Mouse (Mus musculus): Measurements from ENCODE around the gene Epha4. TPM values are rescaled to one million over a fixed set of nuclear protein-coding genes. Genes with fewer than 3 reads are reported as not detected.

Epha4 gene
- polyA plus RNA-seq, 2 experiments from 2014 or later = 0.07 TPM; not detected in 1

- no peak for ATAC-seq
Observed at GRCm38 (mm10) chr1:77512059-77512407, 2.9 kb downstream of the Epha4 start.

GRCm38 (mm10) chr1:77511372-77512058 lies 3.4 kb downstream of the Epha4 start:
- no peak for ATAC-seq

GRCm38 (mm10) chr1:77510623-77511022 lies 4.3 kb downstream of the Epha4 start:
- no peak for ATAC-seq

- ATAC-seq = no peak
Observed at GRCm38 (mm10) chr1:77506856-77507200, 8.1 kb downstream of the Epha4 start.

- no peak for ATAC-seq
Observed at GRCm38 (mm10) chr1:77506038-77506855, 8.6 kb downstream of the Epha4 start.

- no peak for ATAC-seq
Observed at GRCm38 (mm10) chr1:77505263-77505662, 9.6 kb downstream of the Epha4 start.

- ATAC-seq = no peak
Observed at GRCm38 (mm10) chr1:77504813-77505212, 10.1 kb downstream of the Epha4 start.

- ATAC-seq = no peak
Observed at GRCm38 (mm10) chr1:77503711-77504181, 11.1 kb downstream of the Epha4 start.

GRCm38 (mm10) chr1:77502554-77503119 lies 12.3 kb downstream of the Epha4 start:
- ATAC-seq = no peak

- ATAC-seq = no peak
Observed at GRCm38 (mm10) chr1:77501363-77501933, 13.4 kb downstream of the Epha4 start.

GRCm38 (mm10) chr1:77497506-77497905 lies 17.4 kb downstream of the Epha4 start:
- ATAC-seq = no peak

- ATAC-seq = no peak
Observed at GRCm38 (mm10) chr1:77496468-77497181, 18.3 kb downstream of the Epha4 start.

- ATAC-seq = no peak
Observed at GRCm38 (mm10) chr1:77495790-77496158, 19.1 kb downstream of the Epha4 start.

GRCm38 (mm10) chr1:77495030-77495789 lies 19.7 kb downstream of the Epha4 start:
- no peak for ATAC-seq

GRCm38 (mm10) chr1:77493841-77494635 lies 20.9 kb downstream of the Epha4 start:
- no peak for ATAC-seq

GRCm38 (mm10) chr1:77490166-77490565 lies 24.7 kb downstream of the Epha4 start:
- no peak for ATAC-seq

GRCm38 (mm10) chr1:77489387-77489786 lies 25.5 kb downstream of the Epha4 start:
- no peak for ATAC-seq

- ATAC-seq = no peak
Observed at GRCm38 (mm10) chr1:77487856-77488462, 26.9 kb downstream of the Epha4 start.

GRCm38 (mm10) chr1:77484766-77485596 lies 29.9 kb downstream of the Epha4 start:
- ATAC-seq = no peak

Measured in CD4-positive, CD25-positive, alpha-beta regulatory T cell, adult 4 months (primary cell).